Mouse (Mus musculus) forebrain, embryonic 15.5 days (tissue): Measurements from ENCODE around the gene Map10. TPM values are rescaled to one million over a fixed set of nuclear protein-coding genes. Genes with fewer than 3 reads are reported as not detected.

Source experiments
- polyA plus RNA-seq: library from polyadenylated mRNA; unstranded; fragments of >200 nt; fragmentation: Nextera tagmentation; extraction: Ambion mirVana; gene quantifications from 2 replicates; pipeline ENCODE4 v1.2.1, GENCODE M21; 2015

The Map10 gene
- polyA plus RNA-seq, 1 experiment from 2014 or later: 11.5 TPM

Other genes starting within 250 kb of the Map10 start
- 32.0 and 37.1 TPM in 2 replicates for gene Sipa1l2, start 100.0 kb upstream of the Map10 start, polyA plus RNA-seq
- 26.5 and 28.0 TPM in 2 replicates for gene Ntpcr, start 60.1 kb downstream of the Map10 start, polyA plus RNA-seq
- gene Pcnx2, start 228.5 kb downstream of the Map10 start, polyA plus RNA-seq: 3.8 and 4.2 TPM in 2 replicates
- gene Map3k21, start 240.6 kb downstream of the Map10 start, polyA plus RNA-seq: 0.20 and 0.50 TPM in 2 replicates